Mouse (Mus musculus) thymus, postnatal 0 days (tissue): ENCODE measurements at regions not wholly inside any gene's neighbourhood (a gene's known extent, or its start where the extent isn't known, plus 50 kb on each side); places are given as distances from the start of the nearest gene placed in this dataset.

Experiments
- DNase-seq: peaks from one replicate; pipeline ENCODE4 v3.0.0-alpha.2; 2015; ENCODE audit warnings: low spot score

- DNase-seq = no peak
Observed at GRCm38 (mm10) chr3:3746542-3746941, 2004.1 kb upstream of the Gm8797 start.

DNA sequence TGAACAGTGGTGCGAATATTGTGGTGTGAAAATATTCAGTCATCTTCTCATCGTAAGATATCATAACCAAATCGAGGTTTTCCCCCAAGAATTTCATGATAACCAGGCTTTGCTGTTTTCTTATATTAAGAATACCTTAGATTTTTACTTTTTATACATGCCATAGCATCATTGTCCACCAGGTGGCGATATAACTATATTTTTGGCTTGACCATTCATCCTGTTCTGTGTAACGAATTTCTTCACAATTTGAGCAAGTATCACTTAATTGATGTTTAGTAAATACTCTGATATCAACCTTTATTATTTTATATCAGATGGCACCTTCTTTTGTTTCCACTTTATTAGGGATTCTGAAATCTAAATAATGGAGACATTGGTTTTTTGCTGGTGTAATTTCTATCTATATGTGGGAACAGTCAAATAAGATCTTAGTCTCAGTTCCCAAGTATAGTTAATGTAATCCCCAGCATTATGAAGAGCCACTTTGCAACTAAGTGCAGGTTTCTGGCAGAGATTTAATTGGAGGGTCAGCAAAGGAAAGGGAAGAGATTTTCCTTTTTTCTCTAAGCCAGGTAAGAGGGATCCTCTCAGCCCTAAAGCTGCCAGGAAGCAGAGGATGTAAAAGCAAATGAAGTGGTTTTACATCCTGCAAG is 1998.9 kb upstream of the Gm8797 start:
- peak; percentile 3 for DNase-seq

- DNase-seq = no peak
Observed at GRCm38 (mm10) chr3:3761346-3761745, 1989.3 kb upstream of the Gm8797 start.

DNA sequence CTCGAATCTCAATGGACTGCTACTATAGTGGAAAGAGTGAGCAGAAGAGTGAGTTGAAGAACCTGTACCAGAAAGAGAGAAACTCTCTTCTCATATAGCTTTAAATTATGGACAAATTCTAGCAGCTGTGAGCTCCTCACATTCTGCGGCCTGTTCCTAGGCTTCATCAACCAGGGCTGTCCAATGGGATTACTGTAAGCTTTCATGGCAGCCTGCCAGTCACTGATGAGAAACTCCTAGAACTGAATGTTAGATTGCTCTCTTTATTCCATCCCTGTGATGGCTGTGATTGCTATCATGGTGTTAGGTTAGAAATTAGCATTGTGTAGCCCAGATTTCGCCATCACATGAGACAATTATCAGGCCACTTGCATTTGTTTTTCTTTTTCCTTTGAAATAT is 1966.4 kb upstream of the Gm8797 start:
- no peak for DNase-seq

GRCm38 (mm10) chr3:3786039-3786438 is 1964.6 kb upstream of the Gm8797 start:
- no peak for DNase-seq

DNA sequence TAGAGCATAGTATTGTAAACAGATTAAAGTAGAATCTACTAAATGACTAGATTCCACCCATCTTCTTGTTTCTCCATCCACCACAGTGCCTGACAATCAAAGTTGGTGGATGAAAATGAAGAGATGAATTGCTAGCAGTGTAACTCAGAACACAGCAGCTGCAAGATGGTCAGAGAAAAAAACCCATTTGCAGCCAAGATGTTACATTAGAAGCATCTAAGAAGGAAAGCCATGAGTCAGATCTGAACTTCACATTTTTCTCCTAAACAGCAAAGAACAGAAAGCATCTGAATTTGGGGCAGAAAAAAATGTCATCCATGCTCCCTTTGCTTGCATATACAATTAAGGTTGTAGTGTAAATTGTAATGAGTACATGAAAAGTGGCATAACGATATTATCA is 1942.8 kb upstream of the Gm8797 start:
- no peak for DNase-seq

- no peak for DNase-seq
Observed at GRCm38 (mm10) chr3:3829020-3829419, 1921.6 kb upstream of the Gm8797 start.

- no peak for DNase-seq
Observed at GRCm38 (mm10) chr3:3831411-3832286, 1919.0 kb upstream of the Gm8797 start.
